Mouse (Mus musculus): ENCODE results near the gene Dusp22.

DNA sequence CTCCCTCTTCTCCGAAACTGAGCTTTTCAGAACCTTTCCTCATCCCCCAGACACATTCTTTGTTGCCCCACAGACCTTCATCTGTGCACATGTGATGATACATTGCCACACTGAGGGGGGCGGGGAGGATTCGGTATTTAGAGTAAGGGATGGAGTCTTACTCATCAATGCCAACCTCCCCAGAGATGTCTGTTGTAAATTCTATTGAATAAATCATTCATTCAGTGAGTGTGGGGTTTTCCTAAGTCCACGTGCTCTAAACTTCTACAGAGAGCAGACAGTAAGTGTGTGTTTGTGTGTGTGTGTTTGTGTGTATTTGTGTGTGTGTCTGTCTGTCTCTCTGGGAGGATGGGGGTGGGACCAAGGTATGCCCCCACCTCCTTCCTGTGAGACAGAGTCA, 67.1 kb downstream of the Dusp22 start:
- TF ChIP-seq CTCF (IDR thresholded peaks at IDR 0.05; ENCODE audit: insufficient read depth, low read length), result no peak
- TF ChIP-seq POLR2A (IDR thresholded peaks at IDR 0.05; ENCODE audit: borderline replicate concordance, extremely low read depth, low read depth, low read length), result no peak

Measured in lung, adult 2 months (tissue).